ENCODE assay signal across 34 mouse cellular contexts in the genomic region with DNA sequence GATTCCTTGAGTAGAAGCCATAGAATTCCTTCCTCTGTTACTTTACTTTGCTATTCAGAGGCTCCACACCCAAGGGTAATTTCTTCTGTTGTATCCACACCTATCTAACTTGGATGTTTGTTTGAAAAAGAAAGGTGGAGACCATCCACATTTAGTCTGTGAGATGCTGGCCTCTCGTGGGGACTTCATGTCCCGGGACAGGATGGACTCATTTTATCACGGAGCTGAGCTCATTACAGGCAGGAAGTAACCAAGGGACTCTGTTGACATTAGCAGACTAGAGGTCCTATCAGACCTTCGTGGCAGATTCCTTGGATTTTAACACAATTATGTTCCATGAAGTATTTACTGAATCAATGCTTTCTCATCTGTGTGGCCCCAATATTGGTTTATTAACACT. TPM values are rescaled to one million over a fixed set of nuclear protein-coding genes. Genes with fewer than 3 reads are reported as not detected.
DNase-seq lines count a peak whose midpoint lies in the region; ATAC-seq and TF ChIP-seq lines count a peak whose summit lies in the region.
"Had no signal": no experiment of that assay in that cellular context is flagged by ENCODE, and none has a peak within 500 bp of the region (broad histone marks: within the 10 kb centered on the region; RNA-seq: fewer than 3 reads in every experiment).

No protein-coding gene starts in this region.

- intact Hi-C loops in heart, postnatal 25 days (cut with DNase I) = loop anchor here (2.0 to 5.0 kb wide), 3 partner anchors 41 to 84 kb away; no protein-coding TSS in a partner anchor

- H3K9ac ChIP-seq in liver, postnatal 0 days (replicated peaks) = no peak overlapping the region
- H3K9ac ChIP-seq in liver, embryonic 11.5 days (ENCODE audit: low read depth, low read length) = no peak overlapping the region
- H3K9ac ChIP-seq in lung, embryonic 16.5 days (ENCODE audit: low read length) = no peak overlapping the region
- H3K9ac ChIP-seq: hindbrain, embryonic 12.5 days; liver, embryonic 13.5 days; midbrain, embryonic 12.5 days; neural tube, embryonic 15.5 days; stomach, embryonic 15.5 days had no signal

- H3K4me2 ChIP-seq in liver, postnatal 0 days (ENCODE audit: low read depth, low read length) = no peak overlapping the region
- no peak overlapping the region for H3K4me2 ChIP-seq in liver, embryonic 11.5 days
- H3K4me2 ChIP-seq in lung, embryonic 16.5 days (ENCODE audit: low read depth, low read length) = no peak overlapping the region
- H3K4me2 ChIP-seq: hindbrain, embryonic 12.5 days; liver, embryonic 13.5 days; midbrain, embryonic 12.5 days; neural tube, embryonic 15.5 days; stomach, embryonic 15.5 days had no signal

- H3K4me1 ChIP-seq in liver, postnatal 0 days (ENCODE audit: insufficient read depth) = no peaks in the 10 kb centered on the region
- no peaks in the 10 kb centered on the region for H3K4me1 ChIP-seq in liver, embryonic 11.5 days (replicated peaks; ENCODE audit: control insufficient read depth, insufficient read depth, low read length)
- peaks cover 9% of the 10 kb centered on the region for H3K4me1 ChIP-seq in lung, embryonic 16.5 days (replicated peaks; ENCODE audit: control insufficient read depth, insufficient read depth, low read length)
- H3K4me1 ChIP-seq: hindbrain, embryonic 12.5 days; liver, embryonic 13.5 days; midbrain, embryonic 12.5 days; neural tube, embryonic 15.5 days; stomach, embryonic 15.5 days had no signal

- H3K27ac ChIP-seq in liver, postnatal 0 days (ENCODE audit: low read depth) = no peak overlapping the region
- H3K27ac ChIP-seq in liver, embryonic 11.5 days (ENCODE audit: low read depth, low read length) = no peak overlapping the region
- H3K27ac ChIP-seq in lung, embryonic 16.5 days (ENCODE audit: low read length) = no peak overlapping the region
- H3K27ac ChIP-seq: embryonic facial prominence, embryonic 10.5 days; hindbrain, embryonic 12.5 days; layer of hippocampus, adult 2 months; liver, embryonic 13.5 days; midbrain, embryonic 12.5 days; neural tube, embryonic 15.5 days; stomach, embryonic 15.5 days had no signal

- WGBS in liver, postnatal 0 days (ENCODE audit: insufficient replicate concordance) = 33% methylated on average over 4 of the region's 4 CpGs
- WGBS in liver, embryonic 11.5 days = 30% methylated on average over 4 of the region's 4 CpGs
- 11% methylated on average over 4 of the region's 4 CpGs for WGBS in lung, embryonic 16.5 days

- H3K4me3 ChIP-seq in liver, postnatal 0 days (ENCODE audit: low read depth, low read length) = no peak overlapping the region
- no peak overlapping the region for H3K4me3 ChIP-seq in liver, embryonic 11.5 days (ENCODE audit: low read depth, low read length)
- no peak overlapping the region for H3K4me3 ChIP-seq in lung, embryonic 16.5 days (ENCODE audit: low read length)
- H3K4me3 ChIP-seq: embryonic facial prominence, embryonic 10.5 days; hindbrain, embryonic 12.5 days; layer of hippocampus, adult 2 months; liver, embryonic 13.5 days; midbrain, embryonic 12.5 days; neural tube, embryonic 15.5 days; stomach, embryonic 15.5 days had no signal

- H3K36me3 ChIP-seq in liver, postnatal 0 days (replicated peaks; ENCODE audit: insufficient read depth, low read length) = no peaks in the 10 kb centered on the region
- H3K36me3 ChIP-seq in liver, embryonic 11.5 days (ENCODE audit: control insufficient read depth, insufficient read depth, low read length) = no peaks in the 10 kb centered on the region
- H3K36me3 ChIP-seq in lung, embryonic 16.5 days (ENCODE audit: control insufficient read depth, insufficient read depth, low read length) = no peaks in the 10 kb centered on the region
- H3K36me3 ChIP-seq: embryonic facial prominence, embryonic 10.5 days; hindbrain, embryonic 12.5 days; liver, embryonic 13.5 days; midbrain, embryonic 12.5 days; neural tube, embryonic 15.5 days; stomach, embryonic 15.5 days had no signal

- no peak for ATAC-seq in liver, postnatal 0 days
- ATAC-seq in liver, embryonic 11.5 days (replicated peaks; ENCODE audit: low FRiP score) = no peak
- peak; percentile 67; the same call in 1 of the 2 replicates for ATAC-seq in lung, embryonic 16.5 days (ENCODE audit: low read depth)
- ATAC-seq: forebrain, embryonic 16.5 days; intestine, postnatal 0 days had no signal

- DNase-seq in heart, adult 9 months (ENCODE audit: low spot score in 2 of 2) = peak; percentile 25 to 55
- no peak for DNase-seq in heart, postnatal 25 days (ENCODE audit: low spot score)
- DNase-seq in liver, postnatal 0 days = no peak
- no peak for DNase-seq in liver, embryonic 11.5 days (ENCODE audit: low spot score)
- DNase-seq in lung, postnatal 10 days = peak; percentile 37
- no peak for DNase-seq in frontal cortex, adult 2 months (ENCODE audit: extremely low spot score in 1 of 2, low spot score in 1 of 2)
- DNase-seq: adrenal gland, adult 2 months; cerebellum, adult 11-12 months; cerebellum, postnatal 10 days; gastrocnemius, postnatal 36 days; kidney, postnatal 25 days; liver, embryonic 13.5 days; right cerebral cortex, adult 18-20 months; right cerebral cortex, postnatal 4 days; thymus, adult 2 months; thymus, postnatal 4 days had no signal

- H3K9me3 ChIP-seq in liver, postnatal 0 days (ENCODE audit: low read length) = no peaks in the 10 kb centered on the region
- H3K9me3 ChIP-seq in liver, embryonic 11.5 days (ENCODE audit: control insufficient read depth, low read length) = no peaks in the 10 kb centered on the region
- no peaks in the 10 kb centered on the region for H3K9me3 ChIP-seq in lung, embryonic 16.5 days (ENCODE audit: control insufficient read depth, low read length)
- H3K9me3 ChIP-seq: embryonic facial prominence, embryonic 10.5 days; hindbrain, embryonic 12.5 days; liver, embryonic 13.5 days; midbrain, embryonic 12.5 days; neural tube, embryonic 15.5 days; stomach, embryonic 15.5 days had no signal

- peak; percentile 17; the same call in 1 of the 2 replicates for TF ChIP-seq EP300 in liver, postnatal 0 days (IDR thresholded peaks at IDR 0.05; ENCODE audit: low read depth)

- no peak for TF ChIP-seq CTCF in liver, postnatal 0 days (IDR thresholded peaks at IDR 0.05; ENCODE audit: low read depth)

- no peaks in the 10 kb centered on the region for H3K27me3 ChIP-seq in liver, postnatal 0 days (ENCODE audit: insufficient read depth, low read length)
- no peaks in the 10 kb centered on the region for H3K27me3 ChIP-seq in liver, embryonic 11.5 days (replicated peaks; ENCODE audit: control insufficient read depth, insufficient read depth, low read length)
- H3K27me3 ChIP-seq in lung, embryonic 16.5 days (ENCODE audit: control insufficient read depth, insufficient read depth, low read depth, low read length) = no peaks in the 10 kb centered on the region
- H3K27me3 ChIP-seq: hindbrain, embryonic 12.5 days; liver, embryonic 13.5 days; midbrain, embryonic 12.5 days; neural tube, embryonic 15.5 days; stomach, embryonic 15.5 days had no signal

RNA-seq across cellular contexts. Expression of a gene that starts 19.2 kb away (rescaled TPM):
- not detected for total RNA-seq in heart, postnatal 25 days (2021)
- not detected in 2 replicates for polyA plus RNA-seq in liver, postnatal 0 days (2015; fragmentation: Nextera tagmentation; extraction: Ambion mirVana)
- polyA plus RNA-seq in liver, embryonic 11.5 days (2014; fragmentation: Nextera tagmentation; extraction: Ambion mirVana) = not detected in 2 replicates
- polyA plus RNA-seq in lung, embryonic 16.5 days (2015; fragmentation: Nextera tagmentation; extraction: Ambion mirVana) = not detected in 2 replicates
- not detected in 2 replicates for polyA plus RNA-seq in frontal cortex, adult 2 months (2012; rRNA removed)
- total RNA-seq: adrenal gland, adult 2 months; adrenal gland, postnatal 4 days; gastrocnemius, postnatal 36 days; layer of hippocampus, adult 2 months; layer of hippocampus, postnatal 25 days; left cerebral cortex, postnatal 10 days; megakaryocyte progenitor cell, adult 5-6 weeks; MEL had no signal
- polyA plus RNA-seq: adrenal gland, adult 2 months; C2C12; cortical plate, adult 2 months; embryonic facial prominence, embryonic 10.5 days; forebrain, embryonic 16.5 days; heart, embryonic 14.5 days; intestine, postnatal 0 days; limb, embryonic 11.5 days; liver, embryonic 13.5 days; midbrain, embryonic 12.5 days; neural tube, embryonic 15.5 days; stomach, embryonic 15.5 days; thymus, adult 2 months had no signal

Comparison
In these comparisons a context has a peak if more than half of its experiments do, and no peak if none do; other contexts are left out.
1. DNase-seq: peak in heart, adult 9 months (2 of 2) and lung, postnatal 10 days (single experiment); none in heart, postnatal 25 days (single experiment), liver, postnatal 0 days (single experiment), liver, embryonic 11.5 days (single experiment) and frontal cortex, adult 2 months (0 of 2).